Mouse (Mus musculus): Measurements from ENCODE around the gene Slc27a3.
"Not testable (repeated sequence)": the region's sequence is repeated elsewhere in the genome, so short reads cannot be mapped to it uniquely, and the experiment has no call there.

The Slc27a3 gene

DNA sequence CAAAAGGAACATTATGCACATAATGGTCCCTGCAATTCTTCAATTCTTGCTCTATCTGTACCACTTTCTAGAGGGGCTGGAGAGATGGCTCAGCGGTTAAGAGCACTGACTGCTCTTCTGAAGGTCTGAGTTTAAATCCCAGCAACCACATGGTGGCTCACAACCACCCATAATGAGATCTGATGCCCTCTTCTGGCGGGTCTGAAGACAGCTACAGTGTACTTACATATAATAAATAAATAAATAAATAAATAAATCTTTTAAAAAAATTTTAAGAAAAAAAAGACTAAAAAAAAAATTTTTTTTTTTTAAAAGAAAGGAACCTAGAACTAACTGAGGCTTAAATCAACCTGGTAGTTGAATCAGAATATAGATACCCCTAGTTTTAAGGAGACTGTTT is 46.9 kb downstream of the Slc27a3 start:
- DNase-seq (ENCODE audit: low spot score in 2 of 2) = not testable (repeated sequence)

DNA sequence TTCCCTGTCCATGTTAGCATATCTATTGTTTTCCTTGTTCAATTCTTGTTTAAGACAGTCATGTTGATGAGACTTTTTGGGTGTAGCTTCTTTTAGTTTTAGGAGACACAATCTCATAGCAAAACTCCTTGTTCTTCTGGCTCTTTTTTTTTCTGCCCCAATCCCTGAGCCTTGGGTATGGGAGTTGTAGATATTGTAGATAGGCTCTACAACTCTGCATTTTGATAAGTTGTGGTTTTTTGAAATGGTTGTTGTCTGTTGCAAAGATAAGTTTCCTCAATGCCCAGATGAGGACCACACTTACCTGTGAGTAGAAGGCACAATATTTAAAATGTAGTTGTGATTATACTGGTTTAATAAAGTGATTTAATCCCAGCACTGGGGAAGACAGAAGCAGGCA is 49.6 kb downstream of the Slc27a3 start:
- no peak for DNase-seq (ENCODE audit: low spot score in 2 of 2)

DNA sequence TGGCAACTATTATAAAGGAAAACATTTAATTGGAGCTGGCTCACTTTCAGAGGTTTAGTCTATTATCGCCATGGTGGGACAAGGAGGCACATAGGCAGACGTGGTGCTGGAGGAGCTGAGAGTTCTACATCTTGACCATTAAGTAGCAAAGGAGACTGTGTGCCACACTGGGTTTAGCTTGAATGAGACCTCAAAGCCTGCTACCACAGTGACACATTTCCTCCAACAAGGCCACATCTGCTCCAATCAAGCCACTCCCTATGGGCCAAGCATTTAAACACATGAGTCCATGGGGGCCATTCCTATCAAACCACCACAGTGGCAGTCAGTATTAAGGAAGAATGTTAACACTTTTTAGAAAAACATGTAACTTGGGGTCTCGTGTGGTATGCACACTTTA is 51.5 kb downstream of the Slc27a3 start:
- no peak for DNase-seq (ENCODE audit: low spot score in 2 of 2)

DNA sequence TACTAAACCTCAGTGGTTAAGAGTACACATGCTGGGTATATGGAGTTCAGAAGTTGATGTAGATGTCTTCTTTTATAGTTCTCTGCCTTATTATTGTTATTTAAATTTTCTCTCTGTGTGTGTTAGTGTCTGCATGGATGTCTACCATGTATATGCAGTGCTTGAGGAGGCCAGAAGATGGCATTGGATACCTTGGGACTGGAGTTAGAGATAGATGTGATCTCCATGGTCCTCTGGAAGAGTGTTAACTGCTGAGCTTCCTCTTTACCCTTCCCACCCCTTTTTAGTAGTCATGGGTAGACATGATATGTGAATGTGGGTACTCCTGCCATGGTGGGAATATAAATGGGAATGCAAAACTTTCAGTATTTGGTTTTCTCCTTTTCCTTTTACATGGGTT is 54.2 kb downstream of the Slc27a3 start:
- no peak for DNase-seq (ENCODE audit: low spot score in 2 of 2)

Data from spleen, postnatal 36 days (tissue).